Mouse (Mus musculus): Measurements from ENCODE around the gene Tcp11l2. TPM values are rescaled to one million over a fixed set of nuclear protein-coding genes. Genes with fewer than 3 reads are reported as not detected.

The Tcp11l2 gene
- total and polyA plus RNA-seq, 2 experiments from 2014 or later: 52.4 to 57.3 TPM

DNA sequence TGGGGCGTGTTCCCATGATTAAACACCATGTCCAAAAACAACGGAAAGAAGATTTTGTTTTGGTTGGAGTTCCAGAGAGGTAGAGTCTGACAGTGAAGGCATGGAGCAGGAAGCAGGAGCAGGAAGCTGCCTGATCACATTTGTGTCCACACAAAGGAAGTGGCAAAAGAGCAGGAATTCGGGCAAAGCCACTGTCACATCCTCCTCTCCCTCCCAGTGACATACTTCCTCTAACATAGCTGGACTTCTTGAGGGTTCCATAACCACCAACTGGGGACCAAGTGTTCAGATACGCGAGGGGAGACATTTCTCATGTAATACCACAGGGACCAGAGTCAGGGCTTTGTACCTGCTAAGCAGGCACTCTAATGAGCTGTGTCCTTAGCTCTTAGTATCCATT lies 70.8 kb downstream of the Tcp11l2 start:
- no peak overlapping the region for H3K27ac ChIP-seq (ENCODE audit: low read depth)
- peaks cover 52% of the 10 kb centered on the region for H3K36me3 ChIP-seq (replicated peaks; ENCODE audit: control insufficient read depth, insufficient read depth, low read length)
- H3K9me3 ChIP-seq (replicated peaks; ENCODE audit: control insufficient read depth, low read length): no peaks in the 10 kb centered on the region
- TF ChIP-seq CTCF (IDR thresholded peaks at IDR 0.05; ENCODE audit: low read depth) (no peak), EP300 (IDR thresholded peaks at IDR 0.05; ENCODE audit: low read depth) (no peak)
- no peak for ATAC-seq (ENCODE audit: insufficient read depth, low read depth)
- no peaks in the 10 kb centered on the region for H3K27me3 ChIP-seq (ENCODE audit: control insufficient read depth, insufficient read depth, low read length)
- no peaks in the 10 kb centered on the region for H3K4me1 ChIP-seq (ENCODE audit: control insufficient read depth, insufficient read depth)
- DNase-seq (ENCODE audit: low spot score): no peak
- H3K9ac ChIP-seq (replicated peaks; ENCODE audit: low read depth, low read length): no peak overlapping the region
- H3K4me3 ChIP-seq (ENCODE audit: low read depth, low read length): no peak overlapping the region
- no peak overlapping the region for H3K4me2 ChIP-seq (ENCODE audit: low read depth, low read length)
- 74% methylated on average over 5 of the region's 5 CpGs for WGBS

DNA sequence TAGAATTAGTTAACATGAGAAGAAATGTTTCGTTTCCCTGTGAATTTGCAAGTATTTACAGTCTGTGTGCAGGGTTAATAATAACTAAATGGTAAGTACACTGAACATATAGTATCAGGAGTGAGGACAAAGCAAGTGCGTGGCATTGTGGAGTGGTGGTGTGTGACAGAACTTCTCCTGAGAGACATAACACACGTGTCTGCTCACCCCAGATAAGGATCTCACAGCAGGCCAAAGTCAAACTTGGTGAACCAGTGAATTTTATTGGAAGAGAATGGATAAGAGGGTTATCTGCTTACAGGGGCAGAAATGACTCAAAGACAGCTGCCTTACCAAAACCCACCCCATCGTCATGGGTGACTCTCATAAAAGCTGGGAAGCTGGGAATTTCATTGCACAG lies 72.5 kb downstream of the Tcp11l2 start:
- Histone ChIP-seq H3K4me3 (ENCODE audit: low read depth, low read length) (no peak overlapping the region), H3K4me1 (ENCODE audit: control insufficient read depth, insufficient read depth) (no peaks in the 10 kb centered on the region), H3K27ac (ENCODE audit: low read depth) (no peak overlapping the region), H3K36me3 (replicated peaks; ENCODE audit: control insufficient read depth, insufficient read depth, low read length) (peaks cover 58% of the 10 kb centered on the region), H3K9me3 (replicated peaks; ENCODE audit: control insufficient read depth, low read length) (no peaks in the 10 kb centered on the region), H3K4me2 (ENCODE audit: low read depth, low read length) (no peak overlapping the region), H3K27me3 (ENCODE audit: control insufficient read depth, insufficient read depth, low read length) (no peaks in the 10 kb centered on the region), H3K9ac (replicated peaks; ENCODE audit: low read depth, low read length) (no peak overlapping the region)
- ATAC-seq (ENCODE audit: insufficient read depth, low read depth): no peak
- no peak for TF ChIP-seq CTCF (IDR thresholded peaks at IDR 0.05; ENCODE audit: low read depth)
- TF ChIP-seq EP300 (IDR thresholded peaks at IDR 0.05; ENCODE audit: low read depth): no peak
- DNase-seq (ENCODE audit: low spot score): no peak
- WGBS: 77% methylated on average over 4 of the region's 4 CpGs

DNA sequence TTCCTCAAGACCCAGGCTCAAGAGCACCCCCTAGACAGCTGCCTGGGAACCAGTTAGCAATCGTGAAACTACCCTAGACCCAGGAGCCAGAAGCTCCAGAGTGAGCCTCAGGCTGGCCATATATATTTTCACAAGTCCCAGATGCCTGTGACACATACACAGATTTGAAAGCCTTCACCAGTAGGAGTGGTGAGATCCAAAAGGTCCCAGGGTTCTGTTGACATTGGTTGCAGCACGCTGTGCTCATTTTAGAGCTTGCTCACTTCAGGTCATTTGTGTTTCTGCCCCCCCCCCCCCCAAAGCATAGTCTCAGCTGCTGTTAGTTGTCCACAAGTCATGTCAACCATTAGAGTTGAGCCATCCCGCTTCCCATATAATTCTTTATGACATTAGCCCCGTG lies 77.6 kb downstream of the Tcp11l2 start:
- no peak overlapping the region for H3K9ac ChIP-seq (replicated peaks; ENCODE audit: low read depth, low read length)
- H3K27me3 ChIP-seq (ENCODE audit: control insufficient read depth, insufficient read depth, low read length): no peaks in the 10 kb centered on the region
- no peak overlapping the region for H3K4me3 ChIP-seq (ENCODE audit: low read depth, low read length)
- no peak overlapping the region for H3K4me2 ChIP-seq (ENCODE audit: low read depth, low read length)
- DNase-seq (ENCODE audit: low spot score) (no peak), ATAC-seq (ENCODE audit: insufficient read depth, low read depth) (no peak)
- TF ChIP-seq EP300 (IDR thresholded peaks at IDR 0.05; ENCODE audit: low read depth): no peak
- no peak for TF ChIP-seq CTCF (IDR thresholded peaks at IDR 0.05; ENCODE audit: low read depth)
- no peaks in the 10 kb centered on the region for H3K9me3 ChIP-seq (replicated peaks; ENCODE audit: control insufficient read depth, low read length)
- H3K27ac ChIP-seq (ENCODE audit: low read depth): no peak overlapping the region
- 84% methylated on average over 4 of the region's 4 CpGs for WGBS
- H3K36me3 ChIP-seq (replicated peaks; ENCODE audit: control insufficient read depth, insufficient read depth, low read length): peaks cover 20% of the 10 kb centered on the region
- peaks cover 12% of the 10 kb centered on the region for H3K4me1 ChIP-seq (ENCODE audit: control insufficient read depth, insufficient read depth)

DNA sequence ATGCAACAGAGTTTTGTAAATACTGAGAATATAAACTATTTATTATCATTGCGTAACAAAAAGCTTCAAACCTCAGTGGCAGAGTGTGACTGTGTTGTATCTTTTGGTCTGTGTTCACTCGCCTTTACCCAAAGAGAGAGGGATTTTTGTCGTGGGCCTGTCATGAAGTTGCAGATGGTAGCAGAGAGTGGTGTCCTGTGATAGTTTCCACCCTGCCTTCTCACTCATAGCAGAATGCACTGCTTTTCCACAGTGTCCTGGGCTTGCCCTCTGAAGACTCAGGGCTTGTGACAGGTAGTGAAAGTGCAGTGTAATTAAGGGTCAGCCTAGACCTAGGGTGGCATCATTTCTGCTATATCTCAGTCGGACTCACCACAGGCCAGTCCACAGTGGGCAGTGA lies 78.3 kb downstream of the Tcp11l2 start:
- Histone ChIP-seq H3K4me3 (ENCODE audit: low read depth, low read length) (no peak overlapping the region), H3K27ac (ENCODE audit: low read depth) (no peak overlapping the region), H3K9me3 (replicated peaks; ENCODE audit: control insufficient read depth, low read length) (no peaks in the 10 kb centered on the region), H3K4me2 (ENCODE audit: low read depth, low read length) (no peak overlapping the region), H3K27me3 (ENCODE audit: control insufficient read depth, insufficient read depth, low read length) (no peaks in the 10 kb centered on the region), H3K4me1 (ENCODE audit: control insufficient read depth, insufficient read depth) (peaks cover 12% of the 10 kb centered on the region), H3K36me3 (replicated peaks; ENCODE audit: control insufficient read depth, insufficient read depth, low read length) (peaks cover 15% of the 10 kb centered on the region; the same call in 1 of the 2 replicates), H3K9ac (replicated peaks; ENCODE audit: low read depth, low read length) (no peak overlapping the region)
- DNase-seq (ENCODE audit: low spot score) (no peak), ATAC-seq (ENCODE audit: insufficient read depth, low read depth) (no peak)
- 88% methylated on average over 4 of the region's 4 CpGs for WGBS
- TF ChIP-seq CTCF (IDR thresholded peaks at IDR 0.05; ENCODE audit: low read depth): no peak
- no peak for TF ChIP-seq EP300 (IDR thresholded peaks at IDR 0.05; ENCODE audit: low read depth)

DNA sequence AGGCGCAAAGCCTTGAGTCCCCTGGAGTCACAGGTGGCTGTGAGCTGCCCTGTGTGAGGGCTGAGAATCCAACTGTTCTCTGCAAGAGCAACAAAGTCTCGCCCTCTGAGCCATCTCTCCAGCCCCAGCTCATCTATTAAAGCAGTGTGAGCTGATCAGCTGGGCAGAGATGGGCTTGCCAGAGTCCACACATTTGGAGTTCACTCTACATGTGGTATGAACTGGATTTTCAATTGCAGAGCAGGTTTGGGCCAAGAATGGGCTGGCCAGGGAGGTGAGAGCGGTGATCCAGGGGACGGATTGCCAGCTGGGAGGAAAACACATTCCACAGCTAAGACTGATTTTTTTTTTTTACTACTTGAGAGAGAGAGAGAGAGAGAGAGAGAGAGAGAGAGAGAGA lies 80.2 kb downstream of the Tcp11l2 start:
- no peak overlapping the region for H3K9ac ChIP-seq (replicated peaks; ENCODE audit: low read depth, low read length)
- no peaks in the 10 kb centered on the region for H3K27me3 ChIP-seq (ENCODE audit: control insufficient read depth, insufficient read depth, low read length)
- no peaks in the 10 kb centered on the region for H3K9me3 ChIP-seq (replicated peaks; ENCODE audit: control insufficient read depth, low read length)
- 64% methylated on average over 4 of the region's 4 CpGs for WGBS
- peaks cover 20% of the 10 kb centered on the region for H3K36me3 ChIP-seq (replicated peaks; ENCODE audit: control insufficient read depth, insufficient read depth, low read length)
- DNase-seq (ENCODE audit: low spot score) (no peak), ATAC-seq (ENCODE audit: insufficient read depth, low read depth) (peak; percentile 30; the same call in 1 of the 2 replicates)
- H3K4me3 ChIP-seq (ENCODE audit: low read depth, low read length): no peak overlapping the region
- H3K4me2 ChIP-seq (ENCODE audit: low read depth, low read length): no peak overlapping the region
- no peak overlapping the region for H3K27ac ChIP-seq (ENCODE audit: low read depth)
- no peak for TF ChIP-seq EP300 (IDR thresholded peaks at IDR 0.05; ENCODE audit: low read depth)
- TF ChIP-seq CTCF (IDR thresholded peaks at IDR 0.05; ENCODE audit: low read depth): no peak
- peaks cover 12% of the 10 kb centered on the region for H3K4me1 ChIP-seq (ENCODE audit: control insufficient read depth, insufficient read depth)

DNA sequence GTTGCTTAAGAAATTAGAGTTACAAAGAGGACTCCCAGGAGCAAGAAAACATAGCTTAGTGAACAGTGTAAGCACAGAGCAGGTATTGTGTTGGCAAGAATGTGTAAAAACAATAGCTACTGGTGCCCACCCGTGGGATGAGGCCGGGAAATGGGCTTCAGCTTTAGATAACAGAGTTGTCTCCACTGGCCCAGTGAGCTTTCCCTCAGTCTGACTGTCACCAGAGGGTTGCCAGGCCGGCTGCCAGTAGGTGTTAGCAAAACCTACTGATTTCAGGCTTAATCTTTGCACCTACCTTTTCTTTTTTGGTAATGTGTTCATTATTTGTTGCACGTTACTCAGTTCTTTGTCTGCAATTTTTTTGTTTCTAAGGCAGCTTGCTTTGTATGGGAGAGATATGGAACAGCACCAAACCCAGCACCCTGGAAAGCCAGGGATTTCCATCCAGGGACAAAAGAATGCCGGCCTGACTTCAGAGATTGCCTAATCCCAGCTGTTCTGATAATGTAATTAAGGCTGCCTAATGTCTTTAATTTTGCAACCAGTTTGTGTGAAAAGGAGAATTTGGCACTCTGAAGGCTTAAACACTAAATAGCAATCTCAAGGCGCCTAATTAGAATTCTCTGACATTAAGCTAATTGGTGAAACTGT lies 81.1 kb downstream of the Tcp11l2 start:
- TF ChIP-seq EP300 (IDR thresholded peaks at IDR 0.05; ENCODE audit: low read depth) (no peak), CTCF (IDR thresholded peaks at IDR 0.05; ENCODE audit: low read depth) (no peak)
- H3K27ac ChIP-seq (ENCODE audit: low read depth): peak overlapping the region; percentile 53

More for the DNA sequence above, 81.1 kb downstream of the Tcp11l2 start:
- no peak overlapping the region for H3K9ac ChIP-seq (replicated peaks; ENCODE audit: low read depth, low read length)
- no peak overlapping the region for H3K4me2 ChIP-seq (ENCODE audit: low read depth, low read length)
- H3K27me3 ChIP-seq (ENCODE audit: control insufficient read depth, insufficient read depth, low read length): no peaks in the 10 kb centered on the region
- 35% methylated on average over 6 of the region's 6 CpGs for WGBS
- peaks cover 21% of the 10 kb centered on the region for H3K36me3 ChIP-seq (replicated peaks; ENCODE audit: control insufficient read depth, insufficient read depth, low read length)
- H3K9me3 ChIP-seq (replicated peaks; ENCODE audit: control insufficient read depth, low read length): no peaks in the 10 kb centered on the region
- no peak overlapping the region for H3K4me3 ChIP-seq (ENCODE audit: low read depth, low read length)
- DNase-seq (ENCODE audit: low spot score) (no peak), ATAC-seq (ENCODE audit: insufficient read depth, low read depth) (no peak)
- peaks cover 12% of the 10 kb centered on the region for H3K4me1 ChIP-seq (ENCODE audit: control insufficient read depth, insufficient read depth)

Data from heart, postnatal 0 days (tissue).